Mouse (Mus musculus): ENCODE data around the gene Nek6. TPM values are rescaled to one million over a fixed set of nuclear protein-coding genes. Genes with fewer than 3 reads are reported as not detected.

Gene Nek6
- polyA plus RNA-seq, 2 experiments: 9.7 to 25.2 TPM

DNA sequence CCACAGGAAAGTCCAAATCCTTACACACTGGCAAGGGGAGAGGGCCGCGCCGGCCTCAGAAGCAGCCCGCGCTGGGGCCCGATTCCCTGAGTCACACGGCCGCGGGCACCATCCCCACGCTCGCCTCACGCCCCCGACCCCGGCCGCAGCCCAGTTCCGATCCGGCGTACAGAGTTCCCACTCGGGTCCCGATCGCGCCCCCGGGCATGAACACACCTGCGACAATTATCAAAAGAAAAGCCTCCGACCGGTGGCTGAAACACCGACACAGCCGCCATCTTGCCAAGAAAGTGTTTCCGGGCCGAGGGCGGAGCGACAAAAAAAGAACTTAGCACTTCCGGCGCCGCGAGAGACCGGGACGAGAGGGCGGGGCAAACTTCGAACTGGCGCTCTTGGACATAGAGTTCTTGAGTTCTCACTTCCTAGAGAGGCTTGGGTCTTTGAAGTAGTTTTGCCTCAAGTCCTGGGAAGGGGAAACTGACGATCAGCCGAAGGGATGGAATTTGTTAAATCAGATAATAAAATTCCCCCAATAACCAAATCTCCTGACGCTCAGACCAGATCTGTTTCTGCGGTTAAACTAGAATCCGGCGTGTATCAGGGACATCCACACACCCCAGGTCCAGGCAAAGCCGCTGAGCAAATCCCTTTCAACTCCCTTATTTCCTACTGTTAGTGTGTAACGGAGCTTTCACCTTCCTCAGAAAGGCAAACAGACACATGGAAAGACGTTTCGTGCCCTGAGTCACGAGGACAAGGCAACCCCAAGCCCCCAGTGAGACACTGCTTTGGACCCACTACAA, 132.4 kb downstream of the Nek6 start, which contains the start of gene Psmb7:
TSS of gene Psmb7 (minus strand) at position 463 of the 803 bp plus-strand sequence.
- Histone ChIP-seq H3K4me2 (ENCODE audit: low read depth) (peak within 1 kb of the TSS; percentile 91), H3K27ac (peak within 1 kb of the TSS; percentile 4), H3K4me3 (ENCODE audit: insufficient read depth in 1 of 2, low read depth in 2 of 2, low read length in 2 of 2) (peak within 1 kb of the TSS; percentile 91 to 99), H3K4me1 (replicated peaks; ENCODE audit: control insufficient read depth in 2 of 2, insufficient read depth in 2 of 2, low read length in 1 of 2) (peaks cover 7 to 11% of the 10 kb centered on the region in 2 experiments), H3K27me3 (ENCODE audit: control insufficient read depth, insufficient read depth, low read length) (no peaks in the 10 kb centered on the region), H3K36me3 (replicated peaks; ENCODE audit: control insufficient read depth, insufficient read depth, low read depth) (peaks cover 32% of the 10 kb centered on the region), H3K9ac (replicated peaks) (peak within 1 kb of the TSS; percentile 91), H3K9me3 (ENCODE audit: control insufficient read depth, low read length) (no peaks in the 10 kb centered on the region)
- peak; percentile 88 for ATAC-seq (ENCODE audit: insufficient read depth)
- peak; percentile 88 to 91 (median 90) for DNase-seq (ENCODE audit: low read depth in 3 of 3, low spot score in 3 of 3)
- TF ChIP-seq EP300 (IDR thresholded peaks at IDR 0.05; ENCODE audit: low read depth) (no peak), CTCF (IDR thresholded peaks at IDR 0.05; ENCODE audit: low read depth) (no peak)
- WGBS (ENCODE audit: insufficient replicate concordance): 3% methylated on average over 52 of the region's 52 CpGs

Small RNAs within 50 kb of the gene (microRNA-seq; reads per million reads assigned to microRNA genes)
- gene Gm27634: not detected

Other genes starting within 250 kb of the Nek6 start
- gene Dennd1a, start 224.3 kb upstream of the Nek6 start, polyA plus RNA-seq (2012; rRNA removed): 6.5 and 6.9 TPM in 2 replicates
- gene Dennd1a, start 224.3 kb upstream of the Nek6 start, polyA plus RNA-seq (2014; fragmentation: Nextera tagmentation; extraction: Ambion mirVana): 5.5 and 8.7 TPM in 2 replicates
- 3.0 and 3.8 TPM in 2 replicates for gene Lhx2, start 172.4 kb upstream of the Nek6 start, polyA plus RNA-seq (2012; rRNA removed)
- 1.4 and 2.5 TPM in 2 replicates for gene Lhx2, start 172.4 kb upstream of the Nek6 start, polyA plus RNA-seq (2014; fragmentation: Nextera tagmentation; extraction: Ambion mirVana)
- 116 and 152 TPM in 2 replicates for gene Psmb7, start 132.4 kb downstream of the Nek6 start, polyA plus RNA-seq (2012; rRNA removed)
- gene Psmb7, start 132.4 kb downstream of the Nek6 start, polyA plus RNA-seq (2014; fragmentation: Nextera tagmentation; extraction: Ambion mirVana): 179 and 181 TPM in 2 replicates
- gene Nr5a1, start 202.9 kb downstream of the Nek6 start, polyA plus RNA-seq (2012; rRNA removed): not detected in 2 replicates
- not detected in 2 replicates for gene Nr5a1, start 202.9 kb downstream of the Nek6 start, polyA plus RNA-seq (2014; fragmentation: Nextera tagmentation; extraction: Ambion mirVana)

All from liver, embryonic 14.5 days (tissue).